Mouse (Mus musculus) lung, embryonic 16.5 days (tissue): ENCODE results near the gene Psma5. TPM values are rescaled to one million over a fixed set of nuclear protein-coding genes. Genes with fewer than 3 reads are reported as not detected.

ENCODE experiments used
- ATAC-seq: fragments of 200-750 bp; cut with Nextera tagmentation; 2 replicates; pipeline ENCODE4 v1.8.0; 2017; ENCODE audit warnings: low read depth, mild to moderate bottlenecking, moderate library complexity
- H3K27ac ChIP-seq: fragments of 300-500 bp; sonication (generic); 2 replicates; pipeline ENCODE4 v1.5.1; 2014; ENCODE audit warnings: mild to moderate bottlenecking, control low read depth, low read length
- H3K27me3 ChIP-seq: fragments of 300-500 bp; sonication (generic); 2 replicates; pipeline ENCODE4 v1.6.1; 2014; ENCODE audit warnings: low read depth, low read length, mixed read lengths; ENCODE audit not compliant: control insufficient read depth, insufficient read depth
- H3K36me3 ChIP-seq: fragments of 300-500 bp; sonication (generic); 2 replicates; pipeline ENCODE4 v1.6.1; 2014; ENCODE audit warnings: low read length; ENCODE audit not compliant: control insufficient read depth, insufficient read depth
- H3K4me1 ChIP-seq: fragments of 300-500 bp; sonication (generic); replicated peaks from 2 replicates; pipeline ENCODE4 v1.6.1; 2014; ENCODE audit warnings: low read length, mixed read lengths; ENCODE audit not compliant: control insufficient read depth, insufficient read depth
- H3K4me2 ChIP-seq: fragments of 300-500 bp; sonication (generic); 2 replicates; pipeline ENCODE4 v1.6.1; 2014; ENCODE audit warnings: low read depth, low read length, control low read depth
- H3K4me3 ChIP-seq: fragments of 300-500 bp; sonication (generic); 2 replicates; pipeline ENCODE4 v1.5.1; 2014; ENCODE audit warnings: mild to moderate bottlenecking, low read length, control low read depth
- H3K9ac ChIP-seq: fragments of 300-500 bp; sonication (generic); 2 replicates; pipeline ENCODE4 v1.6.1; 2014; ENCODE audit warnings: low read length, control low read depth
- H3K9me3 ChIP-seq: fragments of 300-500 bp; sonication (generic); 2 replicates; pipeline ENCODE4 v1.6.1; 2016; ENCODE audit warnings: low read length; ENCODE audit not compliant: control insufficient read depth
- WGBS: fragments of 180-500 bp; shearing (Covaris S2); extraction: QIAGEN DNeasy Blood & Tissue Kit; methylation state at CpG from one replicate; pipeline ENCODE4 v1.1.7; 2014; 5-methylcytosine and 5-hydroxymethylcytosine counted together
- polyA plus RNA-seq: library from polyadenylated mRNA; unstranded; fragments of >200 nt; fragmentation: Nextera tagmentation; extraction: Ambion mirVana; gene quantifications from 2 replicates; pipeline ENCODE4 v1.2.1, GENCODE M21; 2015

Psma5 gene
- polyA plus RNA-seq, 1 experiment from 2014 or later: 254 TPM

DNA sequence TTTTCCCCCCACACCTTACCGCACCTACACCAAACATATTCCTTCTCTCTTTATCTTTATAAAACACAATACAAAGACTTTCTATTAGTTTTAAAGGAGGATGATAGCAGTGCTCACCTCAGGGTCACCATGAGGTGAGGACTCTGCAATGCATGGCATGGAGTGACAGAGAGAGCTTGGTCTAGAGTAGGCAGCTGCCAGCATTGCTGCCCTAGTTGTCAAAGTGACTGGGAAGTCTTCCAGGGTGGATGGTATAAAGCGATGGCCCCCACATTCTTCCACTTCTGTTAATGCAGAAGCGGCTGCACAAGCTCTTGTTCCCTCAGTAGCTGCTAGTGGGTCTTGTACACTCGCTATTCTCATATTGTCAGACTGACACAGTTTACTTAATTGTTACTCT lies 56.4 kb downstream of the Psma5 start:
- Histone ChIP-seq H3K36me3 (peaks cover 2% of the 10 kb centered on the region; the same call in 1 of the 2 replicates), H3K27ac (no peak overlapping the region), H3K9me3 (no peaks in the 10 kb centered on the region), H3K27me3 (no peaks in the 10 kb centered on the region), H3K4me1 (peaks cover 8% of the 10 kb centered on the region), H3K4me3 (no peak overlapping the region), H3K4me2 (no peak overlapping the region), H3K9ac (no peak overlapping the region)
- 82% methylated on average over 4 of the region's 4 CpGs for WGBS
- ATAC-seq: no peak

DNA sequence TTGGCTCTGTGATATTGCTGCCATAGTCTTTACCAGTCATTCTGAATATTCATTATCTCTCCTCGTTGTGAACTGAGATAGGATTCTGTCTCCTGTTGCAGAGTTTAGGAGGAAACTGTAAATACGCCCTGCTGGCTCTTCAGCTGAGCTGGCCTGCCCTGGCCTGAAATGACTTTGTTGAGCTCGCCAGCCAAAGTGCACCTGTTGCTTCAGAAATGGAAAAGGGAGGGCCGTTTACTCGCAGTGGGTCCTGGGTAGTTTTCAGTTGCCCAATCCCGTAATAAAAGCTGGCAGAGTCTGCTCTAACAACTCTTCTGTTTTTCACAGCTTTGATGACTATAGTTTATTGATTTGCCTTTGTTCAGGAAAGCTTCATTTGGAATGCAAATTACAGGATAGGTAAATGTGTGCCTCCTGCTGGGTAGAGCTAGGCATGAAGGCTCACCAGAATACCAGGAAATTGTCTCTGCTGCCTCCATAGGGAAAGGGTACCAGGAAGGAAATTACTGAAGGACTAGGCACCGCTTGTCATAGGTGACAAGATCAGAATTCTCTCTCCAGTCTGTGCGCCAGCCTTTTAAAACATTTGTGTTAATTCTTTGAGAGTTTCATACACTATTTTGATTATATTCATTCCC lies 57.4 kb downstream of the Psma5 start:
- H3K27me3 ChIP-seq: no peaks in the 10 kb centered on the region
- no peaks in the 10 kb centered on the region for H3K9me3 ChIP-seq
- H3K4me1 ChIP-seq: peaks cover 8% of the 10 kb centered on the region
- H3K4me2 ChIP-seq: no peak overlapping the region
- ATAC-seq: no peak
- no peak overlapping the region for H3K9ac ChIP-seq
- no peaks in the 10 kb centered on the region for H3K36me3 ChIP-seq
- no peak overlapping the region for H3K27ac ChIP-seq
- WGBS: 67% methylated on average over 8 of the region's 8 CpGs
- no peak overlapping the region for H3K4me3 ChIP-seq

DNA sequence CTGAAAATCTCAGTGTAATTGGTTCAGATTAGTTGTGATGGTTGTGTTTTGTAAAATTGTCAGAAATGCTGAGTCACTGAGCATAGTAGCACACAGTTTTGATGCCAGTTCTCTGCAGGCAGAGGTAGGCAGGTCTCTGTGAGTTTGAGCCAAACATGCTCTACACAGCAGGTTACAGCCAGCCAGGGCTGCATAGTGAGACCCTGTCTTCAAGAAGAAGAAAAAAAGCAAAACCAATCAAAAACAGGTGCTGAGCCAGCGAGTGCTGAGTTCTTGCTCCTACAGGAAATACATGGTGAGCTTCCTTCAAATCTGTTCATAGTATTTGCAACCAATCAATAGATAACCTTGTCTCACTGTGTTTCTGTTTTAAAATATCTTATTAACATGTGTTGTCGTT lies 61.8 kb downstream of the Psma5 start:
- no peaks in the 10 kb centered on the region for H3K9me3 ChIP-seq
- H3K27me3 ChIP-seq: no peaks in the 10 kb centered on the region
- no peaks in the 10 kb centered on the region for H3K36me3 ChIP-seq
- no peak for ATAC-seq
- H3K4me1 ChIP-seq: peaks cover 6% of the 10 kb centered on the region; the same call in 1 of the 2 replicates
- H3K9ac ChIP-seq: no peak overlapping the region
- H3K4me2 ChIP-seq: no peak overlapping the region
- no peak overlapping the region for H3K4me3 ChIP-seq
- WGBS: 66% methylated on average over 2 of the region's 2 CpGs
- H3K27ac ChIP-seq: no peak overlapping the region

DNA sequence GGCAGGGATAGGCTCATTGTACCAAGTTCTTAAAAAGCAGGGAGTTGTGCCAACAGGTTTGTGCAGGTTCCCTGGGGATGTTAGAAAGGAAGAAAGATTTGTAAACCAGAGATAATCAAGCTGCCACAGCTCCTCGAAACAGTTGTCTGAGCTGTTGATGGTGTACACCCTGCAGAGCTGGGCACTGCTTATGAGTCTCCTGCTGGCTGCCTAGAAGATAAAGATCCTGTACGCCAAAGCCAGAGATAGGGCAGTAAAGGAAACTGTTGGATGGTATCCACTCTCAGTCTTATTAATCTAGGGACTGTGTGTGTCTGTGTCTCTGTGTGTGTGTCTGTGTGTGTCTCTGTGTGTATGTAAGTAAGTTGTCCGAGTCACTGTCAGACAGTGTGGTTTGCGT lies 64.9 kb downstream of the Psma5 start:
- Histone ChIP-seq H3K4me2 (no peak overlapping the region), H3K9me3 (no peaks in the 10 kb centered on the region), H3K27me3 (no peaks in the 10 kb centered on the region), H3K4me1 (peaks cover 15% of the 10 kb centered on the region), H3K9ac (no peak overlapping the region), H3K27ac (no peak overlapping the region), H3K4me3 (no peak overlapping the region), H3K36me3 (no peaks in the 10 kb centered on the region)
- WGBS: 67% methylated on average over 4 of the region's 4 CpGs
- no peak for ATAC-seq

DNA sequence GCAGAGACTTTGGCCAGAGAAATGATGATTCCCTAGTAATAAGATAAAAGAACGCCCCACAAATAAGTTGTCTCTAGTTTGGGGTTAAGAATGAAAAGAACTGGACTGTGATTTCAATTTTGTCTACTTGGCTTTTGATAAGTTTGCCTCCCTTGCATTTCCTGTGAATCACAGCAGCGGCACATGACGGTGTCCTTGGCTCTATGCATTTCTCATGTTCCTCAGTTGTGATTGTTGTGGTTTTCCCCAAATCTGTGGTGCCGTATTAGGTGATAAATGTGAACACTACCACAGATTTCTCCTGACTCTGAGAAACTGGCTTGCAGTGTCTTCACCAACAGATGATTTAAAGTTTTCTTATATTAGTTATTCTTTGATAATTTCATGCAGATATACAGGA lies 65.4 kb downstream of the Psma5 start:
- Histone ChIP-seq H3K9ac (no peak overlapping the region), H3K4me2 (no peak overlapping the region), H3K9me3 (no peaks in the 10 kb centered on the region), H3K4me1 (peaks cover 19% of the 10 kb centered on the region), H3K27ac (no peak overlapping the region), H3K27me3 (no peaks in the 10 kb centered on the region), H3K4me3 (no peak overlapping the region), H3K36me3 (no peaks in the 10 kb centered on the region)
- 62% methylated on average over 4 of the region's 4 CpGs for WGBS
- no peak for ATAC-seq

DNA sequence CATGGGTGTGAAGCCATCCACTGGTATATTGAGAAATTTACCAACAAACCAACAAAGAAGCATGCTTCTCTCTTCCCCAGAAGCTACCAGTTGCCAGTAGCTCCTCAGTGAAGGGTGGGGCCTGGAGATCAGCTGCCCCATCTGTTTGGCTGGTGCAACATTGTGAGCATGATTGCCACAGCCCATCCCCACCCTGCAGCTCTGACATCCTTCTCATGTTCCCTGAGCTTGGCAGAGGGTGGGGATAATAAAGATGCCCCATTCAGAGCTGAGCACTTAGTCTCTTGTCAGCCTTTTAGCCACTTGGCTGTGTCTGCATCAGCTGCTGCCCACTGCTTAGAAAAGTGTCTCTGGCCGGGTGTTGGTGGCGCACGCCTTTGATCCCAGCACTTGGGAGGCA lies 66.2 kb downstream of the Psma5 start:
- no peak overlapping the region for H3K9ac ChIP-seq
- H3K36me3 ChIP-seq: no peaks in the 10 kb centered on the region
- no peak overlapping the region for H3K27ac ChIP-seq
- no peaks in the 10 kb centered on the region for H3K9me3 ChIP-seq
- H3K4me1 ChIP-seq: peaks cover 26% of the 10 kb centered on the region
- no peak overlapping the region for H3K4me2 ChIP-seq
- H3K27me3 ChIP-seq: no peaks in the 10 kb centered on the region
- no peak overlapping the region for H3K4me3 ChIP-seq
- no peak for ATAC-seq
- 84% methylated on average over 3 of the region's 3 CpGs for WGBS

DNA sequence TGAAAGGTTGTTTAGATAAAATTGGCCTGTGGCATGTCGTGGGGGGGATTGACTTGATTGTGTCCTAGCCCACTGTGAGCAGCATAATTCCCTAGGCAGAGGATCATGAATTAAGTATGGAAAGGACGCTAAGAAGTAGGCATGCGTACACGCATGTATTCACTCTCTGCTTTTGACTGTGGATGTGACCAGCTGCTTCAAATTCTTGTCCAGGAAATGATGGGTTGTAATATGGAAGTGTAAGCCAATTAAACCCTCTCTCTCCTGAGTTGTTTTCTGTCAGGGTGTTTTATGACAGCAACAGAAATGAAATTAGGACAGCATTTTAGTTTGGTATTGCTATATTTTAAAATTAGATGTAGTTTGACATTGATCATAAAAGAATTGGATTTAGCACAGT lies 68.1 kb downstream of the Psma5 start:
- Histone ChIP-seq H3K4me1 (peaks cover 35% of the 10 kb centered on the region), H3K36me3 (no peaks in the 10 kb centered on the region), H3K27me3 (no peaks in the 10 kb centered on the region), H3K27ac (no peak overlapping the region), H3K4me3 (no peak overlapping the region), H3K9me3 (no peaks in the 10 kb centered on the region), H3K4me2 (no peak overlapping the region), H3K9ac (no peak overlapping the region)
- no peak for ATAC-seq
- WGBS: 88% methylated on average over 4 of the region's 4 CpGs

DNA sequence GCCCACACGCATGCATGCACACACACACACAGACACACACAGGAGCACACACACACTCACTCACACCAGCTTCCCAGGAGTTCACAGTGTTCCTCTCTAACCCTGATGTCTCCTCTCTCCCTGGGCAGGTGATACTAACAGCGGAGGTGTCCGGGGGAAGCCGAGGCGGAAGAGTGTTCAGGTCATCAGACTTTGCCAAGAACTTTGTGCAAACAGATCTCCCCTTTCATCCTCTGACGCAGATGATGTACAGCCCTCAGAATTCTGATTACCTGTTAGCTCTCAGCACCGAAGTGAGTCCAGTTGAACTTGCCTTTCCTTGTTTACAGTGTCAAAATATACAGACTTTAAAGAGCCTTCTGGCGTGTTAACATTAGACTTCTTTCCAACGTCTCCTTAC lies 68.8 kb downstream of the Psma5 start:
- H3K27me3 ChIP-seq: no peaks in the 10 kb centered on the region
- no peak overlapping the region for H3K27ac ChIP-seq
- WGBS: 69% methylated on average over 9 of the region's 9 CpGs
- no peak overlapping the region for H3K4me3 ChIP-seq
- H3K9ac ChIP-seq: no peak overlapping the region
- no peaks in the 10 kb centered on the region for H3K9me3 ChIP-seq
- H3K36me3 ChIP-seq: no peaks in the 10 kb centered on the region
- no peak overlapping the region for H3K4me2 ChIP-seq
- ATAC-seq: no peak
- peaks cover 35% of the 10 kb centered on the region for H3K4me1 ChIP-seq

DNA sequence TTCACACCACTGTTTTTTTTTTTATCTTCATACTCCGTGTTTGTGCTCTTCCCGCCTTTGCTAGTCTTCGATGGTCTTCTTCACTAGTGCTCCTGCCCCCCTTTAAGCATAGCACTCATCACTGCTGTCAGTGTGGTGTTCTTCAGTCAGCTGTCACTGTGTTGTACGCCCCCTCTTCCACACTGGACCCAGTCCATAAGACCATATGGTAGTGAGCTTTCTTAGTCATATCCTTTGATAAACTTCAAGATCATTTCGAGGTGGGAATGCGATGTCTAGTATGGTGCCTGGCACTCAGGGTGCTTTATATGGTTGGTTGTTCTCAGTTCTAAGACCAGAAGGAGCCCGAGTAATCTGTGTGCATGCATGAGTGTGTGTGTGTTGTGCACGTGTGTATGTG lies 70.5 kb downstream of the Psma5 start:
- H3K9ac ChIP-seq: no peak overlapping the region
- no peaks in the 10 kb centered on the region for H3K9me3 ChIP-seq
- peak; percentile 77 for ATAC-seq
- WGBS: 53% methylated on average over 8 of the region's 8 CpGs
- H3K27me3 ChIP-seq: no peaks in the 10 kb centered on the region
- H3K4me2 ChIP-seq: peak overlapping the region; percentile 40; the same call in 1 of the 2 replicates
- H3K36me3 ChIP-seq: peaks cover 2% of the 10 kb centered on the region; the same call in 1 of the 2 replicates
- peak overlapping the region; percentile 99 for H3K27ac ChIP-seq
- H3K4me1 ChIP-seq: peaks cover 28% of the 10 kb centered on the region
- no peak overlapping the region for H3K4me3 ChIP-seq
